Mouse (Mus musculus): ENCODE measurements around the gene Mpp6. TPM values are rescaled to one million over a fixed set of nuclear protein-coding genes. Genes with fewer than 3 reads are reported as not detected.

The Mpp6 gene
- 54.1 and 55.3 TPM in 2 replicates for polyA plus RNA-seq (2015; fragmentation: Nextera tagmentation; extraction: Ambion mirVana)

- H3K9me3 ChIP-seq (replicated peaks), result no peaks in the 10 kb centered on the region
- WGBS, result under 1% methylated on average over 67 of the region's 74 CpGs
- H3K27me3 ChIP-seq, result 0 out of 2 replicates have a peak, but pooled peaks cover 5% of the 10 kb centered on the region
- H3K9ac ChIP-seq, result peak within 1 kb of the TSS; percentile 58
- no peaks in the 10 kb centered on the region for H3K36me3 ChIP-seq
- peak within 1 kb of the TSS; percentile 77 for H3K27ac ChIP-seq (replicated peaks)
- H3K4me2 ChIP-seq (replicated peaks), result peak within 1 kb of the TSS; percentile 78
- H3K4me3 ChIP-seq (replicated peaks), result peak within 1 kb of the TSS; percentile 69
- ATAC-seq (ENCODE audit: insufficient number of reproducible peaks, low FRiP score, low TSS enrichment, low read depth), result peak; percentile 93
- peaks cover 8% of the 10 kb centered on the region for H3K4me1 ChIP-seq
Measured at GRCm38 (mm10) chr6:50109757-50110378, at the start of gene Mpp6. Gene Mpp6 (plus strand): TSS chr6:50110241.

- no peak for ATAC-seq (ENCODE audit: insufficient number of reproducible peaks, low FRiP score, low TSS enrichment, low read depth)
- no peaks in the 10 kb centered on the region for H3K9me3 ChIP-seq (replicated peaks)
- 85% methylated on average over 6 of the region's 6 CpGs for WGBS
Measured at GRCm38 (mm10) chr6:50066172-50066571, 43.9 kb upstream of the Mpp6 start.

GRCm38 (mm10) chr6:50068490-50068889, 41.6 kb upstream of the Mpp6 start:
- Histone ChIP-seq H3K4me2 (replicated peaks) (no peak overlapping the region), H3K27ac (replicated peaks) (no peak overlapping the region), H3K36me3 (no peaks in the 10 kb centered on the region), H3K9me3 (replicated peaks) (no peaks in the 10 kb centered on the region), H3K4me1 (no peaks in the 10 kb centered on the region), H3K27me3 (no peaks in the 10 kb centered on the region), H3K4me3 (replicated peaks) (no peak overlapping the region), H3K9ac (no peak overlapping the region)
- ATAC-seq (ENCODE audit: insufficient number of reproducible peaks, low FRiP score, low TSS enrichment, low read depth), result no peak

More at GRCm38 (mm10) chr6:50066172-50066571, 43.9 kb upstream of the Mpp6 start:
- Histone ChIP-seq H3K27me3 (no peaks in the 10 kb centered on the region), H3K4me3 (replicated peaks) (no peak overlapping the region), H3K4me1 (no peaks in the 10 kb centered on the region), H3K4me2 (replicated peaks) (no peak overlapping the region), H3K9ac (no peak overlapping the region), H3K36me3 (no peaks in the 10 kb centered on the region), H3K27ac (replicated peaks) (no peak overlapping the region)

- Histone ChIP-seq H3K27ac (replicated peaks) (no peak overlapping the region), H3K4me1 (no peaks in the 10 kb centered on the region), H3K27me3 (no peaks in the 10 kb centered on the region), H3K4me3 (replicated peaks) (no peak overlapping the region), H3K4me2 (replicated peaks) (no peak overlapping the region), H3K9ac (no peak overlapping the region), H3K9me3 (replicated peaks) (no peaks in the 10 kb centered on the region), H3K36me3 (no peaks in the 10 kb centered on the region)
- WGBS, result 83% methylated on average over 3 of the region's 3 CpGs
- no peak for ATAC-seq (ENCODE audit: insufficient number of reproducible peaks, low FRiP score, low TSS enrichment, low read depth)
Measured at GRCm38 (mm10) chr6:50075248-50075647, 34.8 kb upstream of the Mpp6 start.

GRCm38 (mm10) chr6:50076473-50076872, 33.6 kb upstream of the Mpp6 start:
- Histone ChIP-seq H3K27ac (replicated peaks) (no peak overlapping the region), H3K4me2 (replicated peaks) (no peak overlapping the region), H3K4me3 (replicated peaks) (no peak overlapping the region), H3K9me3 (replicated peaks) (no peaks in the 10 kb centered on the region), H3K4me1 (no peaks in the 10 kb centered on the region), H3K27me3 (no peaks in the 10 kb centered on the region), H3K36me3 (no peaks in the 10 kb centered on the region), H3K9ac (no peak overlapping the region)
- ATAC-seq (ENCODE audit: insufficient number of reproducible peaks, low FRiP score, low TSS enrichment, low read depth), result no peak
- WGBS, result 61% methylated on average over 2 of the region's 2 CpGs

GRCm38 (mm10) chr6:50080431-50080830, 29.6 kb upstream of the Mpp6 start:
- Histone ChIP-seq H3K27me3 (no peaks in the 10 kb centered on the region), H3K9me3 (replicated peaks) (no peaks in the 10 kb centered on the region), H3K4me3 (replicated peaks) (no peak overlapping the region), H3K27ac (replicated peaks) (no peak overlapping the region), H3K9ac (no peak overlapping the region), H3K4me1 (no peaks in the 10 kb centered on the region), H3K36me3 (no peaks in the 10 kb centered on the region), H3K4me2 (replicated peaks) (no peak overlapping the region)
- ATAC-seq (ENCODE audit: insufficient number of reproducible peaks, low FRiP score, low TSS enrichment, low read depth), result no peak
- WGBS, result 66% methylated on average over 7 of the region's 7 CpGs

- no peak overlapping the region for H3K4me3 ChIP-seq (replicated peaks)
- H3K9ac ChIP-seq, result no peak overlapping the region
- ATAC-seq (ENCODE audit: insufficient number of reproducible peaks, low FRiP score, low TSS enrichment, low read depth), result no peak
- H3K4me1 ChIP-seq, result no peaks in the 10 kb centered on the region
- no peaks in the 10 kb centered on the region for H3K36me3 ChIP-seq
- H3K27me3 ChIP-seq, result no peaks in the 10 kb centered on the region
- 57% methylated on average over 4 of the region's 4 CpGs for WGBS
- no peak overlapping the region for H3K4me2 ChIP-seq (replicated peaks)
- H3K27ac ChIP-seq (replicated peaks), result no peak overlapping the region
- no peaks in the 10 kb centered on the region for H3K9me3 ChIP-seq (replicated peaks)
Measured at GRCm38 (mm10) chr6:50085206-50085605, 24.8 kb upstream of the Mpp6 start.

GRCm38 (mm10) chr6:50089333-50089732, 20.7 kb upstream of the Mpp6 start:
- no peaks in the 10 kb centered on the region for H3K4me1 ChIP-seq
- H3K9me3 ChIP-seq (replicated peaks), result no peaks in the 10 kb centered on the region
- H3K36me3 ChIP-seq, result no peaks in the 10 kb centered on the region
- ATAC-seq (ENCODE audit: insufficient number of reproducible peaks, low FRiP score, low TSS enrichment, low read depth), result no peak
- H3K4me2 ChIP-seq (replicated peaks), result no peak overlapping the region
- WGBS, result 83% methylated on average over 5 of the region's 5 CpGs
- H3K4me3 ChIP-seq (replicated peaks), result no peak overlapping the region
- H3K9ac ChIP-seq, result no peak overlapping the region
- H3K27ac ChIP-seq (replicated peaks), result no peak overlapping the region
- H3K27me3 ChIP-seq, result no peaks in the 10 kb centered on the region

- no peak overlapping the region for H3K27ac ChIP-seq (replicated peaks)
- no peak overlapping the region for H3K9ac ChIP-seq
- no peaks in the 10 kb centered on the region for H3K36me3 ChIP-seq
- no peak for ATAC-seq (ENCODE audit: insufficient number of reproducible peaks, low FRiP score, low TSS enrichment, low read depth)
- H3K9me3 ChIP-seq (replicated peaks), result no peaks in the 10 kb centered on the region
- no peak overlapping the region for H3K4me3 ChIP-seq (replicated peaks)
- no peaks in the 10 kb centered on the region for H3K27me3 ChIP-seq
- H3K4me2 ChIP-seq (replicated peaks), result no peak overlapping the region
- H3K4me1 ChIP-seq, result no peaks in the 10 kb centered on the region
- 66% methylated on average over 7 of the region's 7 CpGs for WGBS
Measured at GRCm38 (mm10) chr6:50090221-50090620, 19.8 kb upstream of the Mpp6 start.

- WGBS, result 56% methylated on average over 7 of the region's 7 CpGs
- Histone ChIP-seq H3K9me3 (replicated peaks) (no peaks in the 10 kb centered on the region), H3K27ac (replicated peaks) (no peak overlapping the region), H3K4me3 (replicated peaks) (no peak overlapping the region), H3K36me3 (no peaks in the 10 kb centered on the region), H3K27me3 (no peaks in the 10 kb centered on the region), H3K4me1 (no peaks in the 10 kb centered on the region), H3K9ac (no peak overlapping the region), H3K4me2 (replicated peaks) (no peak overlapping the region)
- ATAC-seq (ENCODE audit: insufficient number of reproducible peaks, low FRiP score, low TSS enrichment, low read depth), result no peak
Measured at GRCm38 (mm10) chr6:50091462-50092154, 18.4 kb upstream of the Mpp6 start.

- 0 out of 2 replicates have a peak, but pooled peaks cover 5% of the 10 kb centered on the region for H3K27me3 ChIP-seq
- H3K4me1 ChIP-seq, result peaks cover 8% of the 10 kb centered on the region
- WGBS, result 6% methylated on average over 15 of the region's 15 CpGs
- H3K9me3 ChIP-seq (replicated peaks), result no peaks in the 10 kb centered on the region
- ATAC-seq (ENCODE audit: insufficient number of reproducible peaks, low FRiP score, low TSS enrichment, low read depth), result no peak
- peak overlapping the region; percentile 77 for H3K27ac ChIP-seq (replicated peaks)
- peak overlapping the region; percentile 69 for H3K4me3 ChIP-seq (replicated peaks)
- H3K4me2 ChIP-seq (replicated peaks), result peak overlapping the region; percentile 78
- no peaks in the 10 kb centered on the region for H3K36me3 ChIP-seq
- H3K9ac ChIP-seq, result peak overlapping the region; percentile 40; the same call in 1 of the 2 replicates
Measured at GRCm38 (mm10) chr6:50109201-50109756, 762 bp upstream of the Mpp6 start.
